Mouse (Mus musculus) liver, embryonic 14.5 days (tissue): ENCODE results near the gene Cttnbp2. TPM values are rescaled to one million over a fixed set of nuclear protein-coding genes. Genes with fewer than 3 reads are reported as not detected.

ENCODE experiments used
- ATAC-seq: fragments of 200-750 bp; cut with Nextera tagmentation; 2 replicates; pipeline ENCODE4 v1.8.0; 2017; ENCODE audit warnings: moderate number of reproducible peaks, mild to moderate bottlenecking, moderate library complexity; ENCODE audit not compliant: insufficient read depth
- DNase-seq, 3 experiments: peaks; one replicate each; pipeline ENCODE4 v3.0.0-alpha.2; 2012 to 2013; ENCODE audit warnings: low read depth in 3 of 3, low spot score in 3 of 3
- H3K27ac ChIP-seq: fragments of 300-500 bp; sonication (generic); 2 replicates; pipeline ENCODE4 v1.5.1; 2014; ENCODE audit warnings: moderate library complexity, mild to moderate bottlenecking, control low read depth, inconsistent platforms
- H3K27me3 ChIP-seq: fragments of 300-500 bp; sonication (generic); 2 replicates; pipeline ENCODE4 v1.6.1; 2014; ENCODE audit warnings: mild to moderate bottlenecking, low read length, moderate library complexity; ENCODE audit not compliant: control insufficient read depth, insufficient read depth
- H3K36me3 ChIP-seq: fragments of 300-500 bp; sonication (generic); replicated peaks from 2 replicates; pipeline ENCODE4 v1.6.1; 2014; ENCODE audit warnings: low read depth; ENCODE audit not compliant: control insufficient read depth, insufficient read depth
- H3K4me1 ChIP-seq, 2 experiments: fragments of 200-500 bp in 1 of 2; fragments of 300-500 bp in 1 of 2; sonication (generic) in 1 of 2; replicated peaks; 2 replicates each; pipeline ENCODE4 v1.6.1; 2012 to 2014; ENCODE audit warnings: antibody characterized with exemption in 1 of 2, inconsistent platforms in 1 of 2, low read length in 1 of 2; ENCODE audit not compliant: control insufficient read depth in 2 of 2, insufficient read depth in 2 of 2
- H3K4me2 ChIP-seq: fragments of 300-500 bp; sonication (generic); 2 replicates; pipeline ENCODE4 v1.6.1; 2014; ENCODE audit warnings: low read depth, mild to moderate bottlenecking, control low read depth, moderate library complexity
- H3K4me3 ChIP-seq, 2 experiments: fragments of 200-500 bp in 1 of 2; fragments of 300-500 bp in 1 of 2; sonication (generic) in 1 of 2; 2 replicates each; pipeline ENCODE4 v1.5.1; 2012 to 2014; ENCODE audit warnings: low read depth in 2 of 2, low read length in 2 of 2, mild to moderate bottlenecking in 2 of 2, control low read depth in 1 of 2, inconsistent platforms in 1 of 2, moderate library complexity in 1 of 2; ENCODE audit not compliant: insufficient read depth in 1 of 2
- H3K9ac ChIP-seq: fragments of 300-500 bp; sonication (generic); replicated peaks from 2 replicates; pipeline ENCODE4 v1.6.1; 2014; ENCODE audit warnings: mild to moderate bottlenecking, control low read depth, moderate library complexity
- H3K9me3 ChIP-seq: fragments of 300-500 bp; sonication (generic); 2 replicates; pipeline ENCODE4 v1.6.1; 2016; ENCODE audit warnings: low read length, mixed read lengths; ENCODE audit not compliant: control insufficient read depth
- CTCF ChIP-seq: IDR thresholded peaks from 2 replicates; pipeline ENCODE4 v1.5.1; 2016; ENCODE audit warnings: antibody characterized with exemption, low read depth, control low read depth
- EP300 ChIP-seq: IDR thresholded peaks from 2 replicates; pipeline ENCODE4 v1.6.1; 2016; ENCODE audit warnings: antibody characterized with exemption, low read depth
- WGBS: fragments of 180-500 bp; shearing (Covaris S2); extraction: QIAGEN DNeasy Blood & Tissue Kit; methylation state at CpG from one replicate; pipeline ENCODE4 v1.1.7; 2014; ENCODE audit not compliant: insufficient replicate concordance; 5-methylcytosine and 5-hydroxymethylcytosine counted together
- polyA plus RNA-seq, 2 experiments: library from polyadenylated mRNA; depleted of rRNA in 1 of 2; stranded (reverse) in 1 of 2; unstranded in 1 of 2; fragments of >200 nt; fragmentation: Nextera tagmentation in 1 of 2; extraction: Ambion mirVana in 1 of 2; gene quantifications; 2 replicates each; pipeline versions ENCODE4 v1.2.1 to v1.2.3; 2012 to 2014

Gene Cttnbp2
- polyA plus RNA-seq, 2 experiments, result 0.30 to 1.6 TPM

- no peaks in the 10 kb centered on the region for H3K4me1 ChIP-seq
- H3K27me3 ChIP-seq, result no peaks in the 10 kb centered on the region
- ATAC-seq (no peak), DNase-seq (no peak)
- no peaks in the 10 kb centered on the region for H3K36me3 ChIP-seq
- no peak overlapping the region for H3K4me3 ChIP-seq
- no peaks in the 10 kb centered on the region for H3K9me3 ChIP-seq
- H3K4me2 ChIP-seq, result no peak overlapping the region
- no peak overlapping the region for H3K27ac ChIP-seq
- TF ChIP-seq EP300 (no peak), CTCF (no peak)
- H3K9ac ChIP-seq, result no peak overlapping the region
- WGBS, result 54% methylated on average over 5 of the region's 5 CpGs
These were observed 64.0 kb downstream of the Cttnbp2 start for GRCm38 (mm10) chr6:18450551-18451193.

GRCm38 (mm10) chr6:18448078-18448477, 66.6 kb downstream of the Cttnbp2 start:
- Histone ChIP-seq H3K9me3 (no peaks in the 10 kb centered on the region), H3K4me1 (no peaks in the 10 kb centered on the region), H3K4me2 (no peak overlapping the region), H3K9ac (no peak overlapping the region), H3K27ac (no peak overlapping the region), H3K36me3 (no peaks in the 10 kb centered on the region), H3K27me3 (no peaks in the 10 kb centered on the region), H3K4me3 (no peak overlapping the region)
- ATAC-seq (no peak), DNase-seq (no peak)
- TF ChIP-seq EP300 (no peak), CTCF (no peak)
- WGBS, result 65% methylated on average over 5 of the region's 5 CpGs

GRCm38 (mm10) chr6:18446917-18447316, 67.7 kb downstream of the Cttnbp2 start:
- no peak overlapping the region for H3K4me3 ChIP-seq
- H3K27me3 ChIP-seq, result no peaks in the 10 kb centered on the region
- TF ChIP-seq CTCF (no peak), EP300 (no peak)
- H3K9me3 ChIP-seq, result no peaks in the 10 kb centered on the region
- H3K4me2 ChIP-seq, result no peak overlapping the region
- no peaks in the 10 kb centered on the region for H3K36me3 ChIP-seq
- peaks cover 5 to 8% of the 10 kb centered on the region in 2 experiments for H3K4me1 ChIP-seq
- no peak overlapping the region for H3K9ac ChIP-seq
- WGBS, result 52% methylated on average over 7 of the region's 7 CpGs
- ATAC-seq (no peak), DNase-seq (no peak)
- no peak overlapping the region for H3K27ac ChIP-seq

- H3K4me3 ChIP-seq, result no peak overlapping the region
- H3K27me3 ChIP-seq, result no peaks in the 10 kb centered on the region
- no peak for DNase-seq
- no peak overlapping the region for H3K27ac ChIP-seq
- WGBS, result 63% methylated on average over 3 of the region's 3 CpGs
- ATAC-seq, result no peak
- H3K4me1 ChIP-seq, result peaks cover 5 to 9% of the 10 kb centered on the region in 2 experiments
- no peak for TF ChIP-seq CTCF
- TF ChIP-seq EP300, result no peak
- no peak overlapping the region for H3K9ac ChIP-seq
- H3K36me3 ChIP-seq, result no peaks in the 10 kb centered on the region
- no peaks in the 10 kb centered on the region for H3K9me3 ChIP-seq
- H3K4me2 ChIP-seq, result no peak overlapping the region
These were observed 68.3 kb downstream of the Cttnbp2 start for GRCm38 (mm10) chr6:18446359-18446758.

- no peaks in the 10 kb centered on the region for H3K9me3 ChIP-seq
- no peaks in the 10 kb centered on the region for H3K36me3 ChIP-seq
- WGBS, result 55% methylated on average over 4 of the region's 4 CpGs
- H3K9ac ChIP-seq, result no peak overlapping the region
- no peak overlapping the region for H3K27ac ChIP-seq
- H3K4me2 ChIP-seq, result no peak overlapping the region
- no peak overlapping the region for H3K4me3 ChIP-seq
- TF ChIP-seq CTCF, result no peak
- no peak for TF ChIP-seq EP300
- ATAC-seq, result no peak
- H3K27me3 ChIP-seq, result no peaks in the 10 kb centered on the region
- H3K4me1 ChIP-seq, result peaks cover 9 to 10% of the 10 kb centered on the region in 2 experiments
- DNase-seq, result no peak
These were observed 68.9 kb downstream of the Cttnbp2 start for GRCm38 (mm10) chr6:18445747-18446146.
